Mouse (Mus musculus): Measurements from ENCODE around the gene Metap2. TPM values are rescaled to one million over a fixed set of nuclear protein-coding genes. Genes with fewer than 3 reads are reported as not detected.

The Metap2 gene
- polyA plus RNA-seq, 1 experiment = 37.8 TPM

- H3K4me1 ChIP-seq (ENCODE audit: control insufficient read depth, insufficient read depth, insufficient read length) = 0 out of 2 replicates have a peak, but pooled peaks cover 3% of the 10 kb centered on the region
- H3K27ac ChIP-seq (ENCODE audit: insufficient read depth, low read length) = peak overlapping the region; percentile 79; the same call in 1 of the 2 replicates
- DNase-seq (ENCODE audit: low read depth in 1 of 2, low spot score in 2 of 2) = no peak
- H3K4me3 ChIP-seq (ENCODE audit: extremely low read depth, insufficient read depth, insufficient read length) = peak overlapping the region; percentile 89
- peaks cover 13% of the 10 kb centered on the region for H3K36me3 ChIP-seq (ENCODE audit: control insufficient read depth, insufficient read depth, low read length)
- H3K27me3 ChIP-seq (ENCODE audit: control insufficient read depth, insufficient read depth, low read length) = no peaks in the 10 kb centered on the region
- TF ChIP-seq CTCF (IDR thresholded peaks at IDR 0.05; ENCODE audit: extremely low read depth, insufficient read depth, insufficient read length, insufficient replicate concordance) = no peak
- WGBS = 11% methylated on average over 10 of the region's 10 CpGs
Measured at GRCm38 (mm10) chr10:93888590-93888934, 8.3 kb downstream of the Metap2 start.

- Histone ChIP-seq H3K4me1 (ENCODE audit: control insufficient read depth, insufficient read depth, insufficient read length) (peaks cover 3% of the 10 kb centered on the region; the same call in 1 of the 2 replicates), H3K4me3 (ENCODE audit: extremely low read depth, insufficient read depth, insufficient read length) (no peak overlapping the region), H3K36me3 (ENCODE audit: control insufficient read depth, insufficient read depth, low read length) (peaks cover 13% of the 10 kb centered on the region), H3K27ac (ENCODE audit: insufficient read depth, low read length) (peak overlapping the region; percentile 14; the same call in 1 of the 2 replicates), H3K27me3 (ENCODE audit: control insufficient read depth, insufficient read depth, low read length) (no peaks in the 10 kb centered on the region)
- DNase-seq (ENCODE audit: low read depth in 1 of 2, low spot score in 2 of 2) = no peak
- no peak for TF ChIP-seq CTCF (IDR thresholded peaks at IDR 0.05; ENCODE audit: extremely low read depth, insufficient read depth, insufficient read length, insufficient replicate concordance)
- no peak for TF ChIP-seq POLR2A (IDR thresholded peaks at IDR 0.05; ENCODE audit: low read depth, low read length)
- WGBS = 83% methylated on average over 14 of the region's 14 CpGs
Measured at GRCm38 (mm10) chr10:93885839-93886477, 10.9 kb downstream of the Metap2 start.

- peaks cover 20% of the 10 kb centered on the region for H3K36me3 ChIP-seq (ENCODE audit: control insufficient read depth, insufficient read depth, low read length)
- no peaks in the 10 kb centered on the region; the same call in 1 of the 2 replicates for H3K4me1 ChIP-seq (ENCODE audit: control insufficient read depth, insufficient read depth, insufficient read length)
- DNase-seq (ENCODE audit: low read depth in 1 of 2, low spot score in 2 of 2) = no peak
- H3K27ac ChIP-seq (ENCODE audit: insufficient read depth, low read length) = no peak overlapping the region
- TF ChIP-seq POLR2A (IDR thresholded peaks at IDR 0.05; ENCODE audit: low read depth, low read length) (no peak), CTCF (IDR thresholded peaks at IDR 0.05; ENCODE audit: extremely low read depth, insufficient read depth, insufficient read length, insufficient replicate concordance) (no peak)
- H3K27me3 ChIP-seq (ENCODE audit: control insufficient read depth, insufficient read depth, low read length) = no peaks in the 10 kb centered on the region
- H3K4me3 ChIP-seq (ENCODE audit: extremely low read depth, insufficient read depth, insufficient read length) = no peak overlapping the region
- WGBS = 68% methylated on average over 8 of the region's 8 CpGs
Measured at GRCm38 (mm10) chr10:93882738-93883364, 14.0 kb downstream of the Metap2 start.

- H3K4me1 ChIP-seq (ENCODE audit: control insufficient read depth, insufficient read depth, insufficient read length) = no peaks in the 10 kb centered on the region; the same call in 1 of the 2 replicates
- no peak overlapping the region for H3K27ac ChIP-seq (ENCODE audit: insufficient read depth, low read length)
- no peak for DNase-seq (ENCODE audit: low read depth in 1 of 2, low spot score in 2 of 2)
- H3K27me3 ChIP-seq (ENCODE audit: control insufficient read depth, insufficient read depth, low read length) = no peaks in the 10 kb centered on the region
- H3K4me3 ChIP-seq (ENCODE audit: extremely low read depth, insufficient read depth, insufficient read length) = no peak overlapping the region
- peaks cover 20% of the 10 kb centered on the region for H3K36me3 ChIP-seq (ENCODE audit: control insufficient read depth, insufficient read depth, low read length)
- TF ChIP-seq POLR2A (IDR thresholded peaks at IDR 0.05; ENCODE audit: low read depth, low read length) (no peak), CTCF (IDR thresholded peaks at IDR 0.05; ENCODE audit: extremely low read depth, insufficient read depth, insufficient read length, insufficient replicate concordance) (no peak)
Measured at GRCm38 (mm10) chr10:93881918-93882317, 15.0 kb downstream of the Metap2 start.

GRCm38 (mm10) chr10:93878732-93879131, 18.2 kb downstream of the Metap2 start:
- no peak overlapping the region for H3K27ac ChIP-seq (ENCODE audit: insufficient read depth, low read length)
- TF ChIP-seq CTCF (IDR thresholded peaks at IDR 0.05; ENCODE audit: extremely low read depth, insufficient read depth, insufficient read length, insufficient replicate concordance) = no peak
- no peak for TF ChIP-seq POLR2A (IDR thresholded peaks at IDR 0.05; ENCODE audit: low read depth, low read length)
- H3K27me3 ChIP-seq (ENCODE audit: control insufficient read depth, insufficient read depth, low read length) = no peaks in the 10 kb centered on the region
- peaks cover 10% of the 10 kb centered on the region for H3K36me3 ChIP-seq (ENCODE audit: control insufficient read depth, insufficient read depth, low read length)
- H3K4me3 ChIP-seq (ENCODE audit: extremely low read depth, insufficient read depth, insufficient read length) = no peak overlapping the region
- no peaks in the 10 kb centered on the region; the same call in 1 of the 2 replicates for H3K4me1 ChIP-seq (ENCODE audit: control insufficient read depth, insufficient read depth, insufficient read length)
- 97% methylated on average over 4 of the region's 4 CpGs for WGBS
- DNase-seq (ENCODE audit: low read depth in 1 of 2, low spot score in 2 of 2) = no peak

- no peak overlapping the region for H3K27ac ChIP-seq (ENCODE audit: insufficient read depth, low read length)
- no peak for TF ChIP-seq POLR2A (IDR thresholded peaks at IDR 0.05; ENCODE audit: low read depth, low read length)
- no peak for TF ChIP-seq CTCF (IDR thresholded peaks at IDR 0.05; ENCODE audit: extremely low read depth, insufficient read depth, insufficient read length, insufficient replicate concordance)
- H3K36me3 ChIP-seq (ENCODE audit: control insufficient read depth, insufficient read depth, low read length) = peaks cover 18% of the 10 kb centered on the region
- H3K27me3 ChIP-seq (ENCODE audit: control insufficient read depth, insufficient read depth, low read length) = no peaks in the 10 kb centered on the region
- H3K4me3 ChIP-seq (ENCODE audit: extremely low read depth, insufficient read depth, insufficient read length) = no peak overlapping the region
- no peaks in the 10 kb centered on the region for H3K4me1 ChIP-seq (ENCODE audit: control insufficient read depth, insufficient read depth, insufficient read length)
- no peak for DNase-seq (ENCODE audit: low read depth in 1 of 2, low spot score in 2 of 2)
- 88% methylated on average over 1 of the region's 1 CpGs for WGBS
Measured at GRCm38 (mm10) chr10:93876772-93877171, 20.1 kb downstream of the Metap2 start.

GRCm38 (mm10) chr10:93868886-93869285, 28.0 kb downstream of the Metap2 start:
- DNase-seq (ENCODE audit: low read depth in 1 of 2, low spot score in 2 of 2) = no peak
- Histone ChIP-seq H3K27ac (ENCODE audit: insufficient read depth, low read length) (no peak overlapping the region), H3K4me1 (ENCODE audit: control insufficient read depth, insufficient read depth, insufficient read length) (no peaks in the 10 kb centered on the region), H3K36me3 (ENCODE audit: control insufficient read depth, insufficient read depth, low read length) (peaks cover 49% of the 10 kb centered on the region), H3K27me3 (ENCODE audit: control insufficient read depth, insufficient read depth, low read length) (no peaks in the 10 kb centered on the region), H3K4me3 (ENCODE audit: extremely low read depth, insufficient read depth, insufficient read length) (no peak overlapping the region)
- 62% methylated on average over 4 of the region's 4 CpGs for WGBS
- TF ChIP-seq CTCF (IDR thresholded peaks at IDR 0.05; ENCODE audit: extremely low read depth, insufficient read depth, insufficient read length, insufficient replicate concordance) (no peak), POLR2A (IDR thresholded peaks at IDR 0.05; ENCODE audit: low read depth, low read length) (no peak)
